ENCODE assay signal across 21 mouse cellular contexts in the genomic region with DNA sequence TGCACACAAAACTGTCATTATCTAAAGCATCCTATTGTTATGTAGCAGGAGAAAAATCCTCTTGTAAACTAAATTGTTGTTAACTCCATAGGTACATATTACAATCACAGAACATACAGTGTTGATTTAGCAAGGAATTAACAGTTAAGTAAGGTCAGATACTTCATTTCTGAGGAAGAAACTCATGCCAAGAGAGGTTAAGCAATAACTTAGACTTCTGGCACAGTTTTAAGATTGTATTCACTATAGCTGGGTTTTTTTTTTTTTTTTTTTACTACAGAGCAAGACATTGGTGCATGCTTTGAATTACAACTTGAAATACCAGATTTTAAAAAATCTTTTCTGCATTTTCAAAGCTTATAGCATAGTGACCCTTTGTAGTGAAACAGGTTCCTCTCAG.
"Had no signal": no experiment of that assay in that cellular context is flagged by ENCODE, and none has a peak within 500 bp of the region (broad histone marks: within the 10 kb centered on the region; RNA-seq: fewer than 3 reads in every experiment).

No protein-coding gene starts in this region.

- H3K4me1 ChIP-seq: kidney, embryonic 15.5 days; limb, embryonic 12.5 days; limb, embryonic 15.5 days; megakaryocyte, embryonic 14.5 days; midbrain, embryonic 10.5 days; midbrain, embryonic 13.5 days; neural tube, embryonic 13.5 days had no signal

- H3K4me3 ChIP-seq: kidney, embryonic 15.5 days; limb, embryonic 12.5 days; limb, embryonic 15.5 days; megakaryocyte, embryonic 14.5 days; midbrain, embryonic 10.5 days; midbrain, embryonic 13.5 days; myocyte; neural tube, embryonic 13.5 days had no signal

- H3K4me2 ChIP-seq: kidney, embryonic 15.5 days; limb, embryonic 12.5 days; limb, embryonic 15.5 days; liver, embryonic 11.5 days; midbrain, embryonic 13.5 days; neural tube, embryonic 13.5 days had no signal

- DNase-seq: kidney, adult 18-20 months; kidney, postnatal 14 days; kidney, postnatal 4 days; left cerebral cortex, postnatal 4 days; liver, postnatal 0 days; retina, postnatal 1 day; right cerebral cortex, postnatal 25 days; spleen, adult 18-20 months; thymus, adult 18-20 months; thymus, postnatal 36 days had no signal

- H3K36me3 ChIP-seq: kidney, embryonic 15.5 days; limb, embryonic 12.5 days; limb, embryonic 15.5 days; midbrain, embryonic 10.5 days; midbrain, embryonic 13.5 days; neural tube, embryonic 13.5 days had no signal

- ATAC-seq: liver, postnatal 0 days; midbrain, embryonic 13.5 days; midbrain, embryonic 16.5 days had no signal

- H3K9me3 ChIP-seq: kidney, embryonic 15.5 days; limb, embryonic 12.5 days; limb, embryonic 15.5 days; midbrain, embryonic 10.5 days; midbrain, embryonic 13.5 days had no signal

- H3K27ac ChIP-seq: kidney, embryonic 15.5 days; limb, embryonic 12.5 days; limb, embryonic 15.5 days; liver, embryonic 14.5 days; midbrain, embryonic 10.5 days; midbrain, embryonic 13.5 days; neural tube, embryonic 13.5 days had no signal

- H3K9ac ChIP-seq: kidney, embryonic 15.5 days; limb, embryonic 12.5 days; limb, embryonic 15.5 days; liver, embryonic 14.5 days; liver, postnatal 0 days; midbrain, embryonic 13.5 days; neural tube, embryonic 13.5 days had no signal

- H3K27me3 ChIP-seq: kidney, embryonic 15.5 days; limb, embryonic 12.5 days; limb, embryonic 15.5 days; megakaryocyte, embryonic 14.5 days; midbrain, embryonic 13.5 days; neural tube, embryonic 13.5 days had no signal
